Mouse (Mus musculus) liver, embryonic 14.5 days (tissue): ENCODE results near the gene Nprl3. TPM values are rescaled to one million over a fixed set of nuclear protein-coding genes. Genes with fewer than 3 reads are reported as not detected.

Experiments
- ATAC-seq: fragments of 200-750 bp; cut with Nextera tagmentation; 2 replicates; pipeline ENCODE4 v1.8.0; 2017; ENCODE audit warnings: moderate number of reproducible peaks, mild to moderate bottlenecking, moderate library complexity; ENCODE audit not compliant: insufficient read depth
- DNase-seq, 3 experiments: peaks; one replicate each; pipeline ENCODE4 v3.0.0-alpha.2; 2012 to 2013; ENCODE audit warnings: low read depth in 3 of 3, low spot score in 3 of 3
- H3K27ac ChIP-seq: fragments of 300-500 bp; sonication (generic); 2 replicates; pipeline ENCODE4 v1.5.1; 2014; ENCODE audit warnings: moderate library complexity, mild to moderate bottlenecking, control low read depth, inconsistent platforms
- H3K27me3 ChIP-seq: fragments of 300-500 bp; sonication (generic); 2 replicates; pipeline ENCODE4 v1.6.1; 2014; ENCODE audit warnings: mild to moderate bottlenecking, low read length, moderate library complexity; ENCODE audit not compliant: control insufficient read depth, insufficient read depth
- H3K36me3 ChIP-seq: fragments of 300-500 bp; sonication (generic); replicated peaks from 2 replicates; pipeline ENCODE4 v1.6.1; 2014; ENCODE audit warnings: low read depth; ENCODE audit not compliant: control insufficient read depth, insufficient read depth
- H3K4me1 ChIP-seq, 2 experiments: fragments of 200-500 bp in 1 of 2; fragments of 300-500 bp in 1 of 2; sonication (generic) in 1 of 2; replicated peaks; 2 replicates each; pipeline ENCODE4 v1.6.1; 2012 to 2014; ENCODE audit warnings: antibody characterized with exemption in 1 of 2, inconsistent platforms in 1 of 2, low read length in 1 of 2; ENCODE audit not compliant: control insufficient read depth in 2 of 2, insufficient read depth in 2 of 2
- H3K4me2 ChIP-seq: fragments of 300-500 bp; sonication (generic); 2 replicates; pipeline ENCODE4 v1.6.1; 2014; ENCODE audit warnings: low read depth, mild to moderate bottlenecking, control low read depth, moderate library complexity
- H3K4me3 ChIP-seq, 2 experiments: fragments of 200-500 bp in 1 of 2; fragments of 300-500 bp in 1 of 2; sonication (generic) in 1 of 2; 2 replicates each; pipeline ENCODE4 v1.5.1; 2012 to 2014; ENCODE audit warnings: low read depth in 2 of 2, low read length in 2 of 2, mild to moderate bottlenecking in 2 of 2, control low read depth in 1 of 2, inconsistent platforms in 1 of 2, moderate library complexity in 1 of 2; ENCODE audit not compliant: insufficient read depth in 1 of 2
- H3K9ac ChIP-seq: fragments of 300-500 bp; sonication (generic); replicated peaks from 2 replicates; pipeline ENCODE4 v1.6.1; 2014; ENCODE audit warnings: mild to moderate bottlenecking, control low read depth, moderate library complexity
- H3K9me3 ChIP-seq: fragments of 300-500 bp; sonication (generic); 2 replicates; pipeline ENCODE4 v1.6.1; 2016; ENCODE audit warnings: low read length, mixed read lengths; ENCODE audit not compliant: control insufficient read depth
- CTCF ChIP-seq: IDR thresholded peaks from 2 replicates; pipeline ENCODE4 v1.5.1; 2016; ENCODE audit warnings: antibody characterized with exemption, low read depth, control low read depth
- EP300 ChIP-seq: IDR thresholded peaks from 2 replicates; pipeline ENCODE4 v1.6.1; 2016; ENCODE audit warnings: antibody characterized with exemption, low read depth
- WGBS: fragments of 180-500 bp; shearing (Covaris S2); extraction: QIAGEN DNeasy Blood & Tissue Kit; methylation state at CpG from one replicate; pipeline ENCODE4 v1.1.7; 2014; ENCODE audit not compliant: insufficient replicate concordance; 5-methylcytosine and 5-hydroxymethylcytosine counted together
- polyA plus RNA-seq, 2 experiments: library from polyadenylated mRNA; depleted of rRNA in 1 of 2; stranded (reverse) in 1 of 2; unstranded in 1 of 2; fragments of >200 nt; fragmentation: Nextera tagmentation in 1 of 2; extraction: Ambion mirVana in 1 of 2; gene quantifications; 2 replicates each; pipeline versions ENCODE4 v1.2.1 to v1.2.3; 2012 to 2014

Nprl3 gene
- polyA plus RNA-seq, 2 experiments: 16.8 to 36.8 TPM

GRCm38 (mm10) chr11:32225222-32226104 lies 42.0 kb downstream of the Nprl3 start:
- DNase-seq (no peak), ATAC-seq (no peak)
- WGBS: 50% methylated on average over 7 of the region's 7 CpGs
- peak overlapping the region in 1 of 2 experiments; percentile 90; a peak in 1 of 4 replicates for H3K4me3 ChIP-seq
- no peak overlapping the region for H3K9ac ChIP-seq
- peak overlapping the region; percentile 95; the same call in 1 of the 2 replicates for H3K4me2 ChIP-seq
- H3K27me3 ChIP-seq: peaks cover 48% of the 10 kb centered on the region
- peaks cover 15 to 28% of the 10 kb centered on the region in 2 experiments for H3K4me1 ChIP-seq
- H3K27ac ChIP-seq: no peak overlapping the region; the same call in 1 of the 2 replicates
- peaks cover 11% of the 10 kb centered on the region for H3K36me3 ChIP-seq
- H3K9me3 ChIP-seq: no peaks in the 10 kb centered on the region
- TF ChIP-seq CTCF: no peak
- TF ChIP-seq EP300: no peak

DNA sequence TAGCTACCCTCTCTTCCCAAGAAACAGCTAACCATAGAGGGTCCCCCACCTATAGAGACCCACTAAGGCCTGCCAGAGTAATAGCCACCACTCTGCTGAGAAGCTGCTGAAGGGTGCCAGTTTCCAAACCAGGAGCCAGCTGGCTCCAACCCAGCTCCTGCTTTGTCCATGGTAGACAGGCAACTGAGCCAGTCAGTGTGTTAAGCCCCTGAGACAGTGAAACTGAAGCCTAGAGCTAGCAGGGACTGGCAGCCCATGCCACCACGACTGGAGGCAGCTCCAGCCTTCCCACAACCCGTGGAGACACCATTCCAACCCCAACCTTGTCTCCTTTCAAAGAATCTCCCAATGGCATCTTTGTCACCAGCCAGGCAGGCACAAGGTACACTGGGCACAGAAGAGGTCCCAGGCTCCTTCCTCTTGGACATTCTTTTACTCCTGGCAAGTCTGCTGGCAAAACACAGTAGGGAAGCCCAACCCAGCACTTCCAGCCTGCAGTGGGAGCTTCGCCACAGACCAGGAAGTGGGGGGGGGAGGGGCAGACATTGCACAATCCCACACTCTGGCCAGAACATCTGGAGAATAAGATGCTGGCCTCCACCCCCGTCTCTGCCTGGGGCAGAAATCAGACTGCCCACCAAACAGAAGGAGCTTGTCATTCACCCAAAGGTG lies 42.9 kb downstream of the Nprl3 start:
- no peak overlapping the region for H3K4me3 ChIP-seq
- no peak for DNase-seq
- H3K9me3 ChIP-seq: no peaks in the 10 kb centered on the region
- no peak overlapping the region for H3K27ac ChIP-seq
- H3K36me3 ChIP-seq: peaks cover 3% of the 10 kb centered on the region; the same call in 1 of the 2 replicates
- no peak overlapping the region for H3K9ac ChIP-seq
- H3K4me2 ChIP-seq: no peak overlapping the region
- WGBS: 8% methylated on average over 4 of the region's 4 CpGs
- peaks cover 15 to 28% of the 10 kb centered on the region in 2 experiments for H3K4me1 ChIP-seq
- no peak for TF ChIP-seq EP300
- TF ChIP-seq CTCF: no peak
- ATAC-seq: no peak
- H3K27me3 ChIP-seq: peaks cover 57% of the 10 kb centered on the region

GRCm38 (mm10) chr11:32223297-32223967 lies 44.1 kb downstream of the Nprl3 start:
- TF ChIP-seq CTCF: peak; percentile 23; the same call in 1 of the 2 replicates
- TF ChIP-seq EP300: no peak
- H3K4me2 ChIP-seq: no peak overlapping the region
- no peak for ATAC-seq
- H3K36me3 ChIP-seq: peaks cover 3% of the 10 kb centered on the region; the same call in 1 of the 2 replicates
- DNase-seq: no peak
- H3K27ac ChIP-seq: no peak overlapping the region
- H3K4me3 ChIP-seq: no peak overlapping the region
- 54% methylated on average over 4 of the region's 4 CpGs for WGBS
- peaks cover 15 to 28% of the 10 kb centered on the region in 2 experiments for H3K4me1 ChIP-seq
- peaks cover 67% of the 10 kb centered on the region for H3K27me3 ChIP-seq
- H3K9me3 ChIP-seq: no peaks in the 10 kb centered on the region
- H3K9ac ChIP-seq: no peak overlapping the region

DNA sequence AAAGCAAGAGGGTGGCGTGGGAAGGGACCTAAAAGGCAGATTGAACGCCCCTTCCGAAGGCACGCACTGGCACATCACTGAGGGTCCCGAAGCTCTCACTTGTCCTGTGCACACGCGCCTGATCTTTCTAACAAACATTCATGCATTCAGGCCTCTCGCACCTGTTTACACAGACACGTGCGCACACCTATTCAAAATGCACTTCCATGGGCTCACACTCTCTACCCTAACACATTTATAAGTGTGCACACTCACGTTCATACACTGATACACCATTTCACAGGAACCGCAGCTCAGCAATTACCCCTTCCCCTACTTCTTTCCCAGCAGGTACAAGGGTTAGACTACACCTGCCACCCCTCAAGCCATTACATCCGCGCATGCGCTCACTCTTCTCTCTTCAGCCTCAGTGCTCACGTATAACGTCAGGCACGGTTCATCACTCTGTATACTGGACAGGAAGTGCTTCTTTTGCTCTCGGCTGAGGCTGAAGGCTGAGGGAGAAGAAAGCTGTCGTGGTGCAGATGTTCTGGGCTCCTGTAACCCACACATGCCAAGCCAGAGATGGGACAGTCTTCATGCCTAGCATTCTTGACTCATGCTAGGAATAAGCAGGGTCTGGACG lies 44.8 kb downstream of the Nprl3 start:
- WGBS: 10% methylated on average over 21 of the region's 21 CpGs
- peaks cover 67% of the 10 kb centered on the region for H3K27me3 ChIP-seq
- no peak overlapping the region for H3K27ac ChIP-seq
- no peak for DNase-seq
- no peak for TF ChIP-seq CTCF
- no peak for TF ChIP-seq EP300
- no peak for ATAC-seq
- peak overlapping the region; percentile 62 for H3K4me2 ChIP-seq
- peak overlapping the region; percentile 3 to 59; a peak in 3 of 4 replicates for H3K4me3 ChIP-seq
- H3K4me1 ChIP-seq: peaks cover 15 to 28% of the 10 kb centered on the region in 2 experiments
- H3K9ac ChIP-seq: no peak overlapping the region
- peaks cover under 1% of the 10 kb centered on the region; the same call in 1 of the 2 replicates for H3K36me3 ChIP-seq
- no peaks in the 10 kb centered on the region for H3K9me3 ChIP-seq
